Mouse (Mus musculus) forebrain, embryonic 11.5 days (tissue): ENCODE results near the gene Trrap. TPM values are rescaled to one million over a fixed set of nuclear protein-coding genes. Genes with fewer than 3 reads are reported as not detected.

Source experiments
- ATAC-seq: fragments of 200-750 bp; cut with Nextera tagmentation; replicated peaks from 2 replicates; pipeline ENCODE4 v1.8.0; 2017; ENCODE audit warnings: moderate TSS enrichment; ENCODE audit not compliant: low FRiP score
- DNase-seq: peaks from one replicate; pipeline ENCODE4 v3.0.0-alpha.2; 2017; ENCODE audit warnings: low spot score
- H3K27ac ChIP-seq: fragments of 300-500 bp; sonication (generic); 2 replicates; pipeline ENCODE4 v1.5.1; 2014; ENCODE audit warnings: low read depth, low read length
- H3K27me3 ChIP-seq: fragments of 300-500 bp; sonication (generic); 2 replicates; pipeline ENCODE4 v1.6.1; 2014; ENCODE audit warnings: mild to moderate bottlenecking, low read length, mixed read lengths; ENCODE audit not compliant: control insufficient read depth, insufficient read depth
- H3K36me3 ChIP-seq: fragments of 300-500 bp; sonication (generic); 2 replicates; pipeline ENCODE4 v1.6.1; 2014; ENCODE audit warnings: mild to moderate bottlenecking, low read length, moderate library complexity, mixed read lengths; ENCODE audit not compliant: control insufficient read depth, insufficient read depth
- H3K4me1 ChIP-seq: fragments of 300-500 bp; sonication (generic); replicated peaks from 2 replicates; pipeline ENCODE4 v1.6.1; 2014; ENCODE audit warnings: low read length, mixed read lengths; ENCODE audit not compliant: control insufficient read depth, insufficient read depth
- H3K4me2 ChIP-seq: fragments of 300-500 bp; sonication (generic); 2 replicates; pipeline ENCODE4 v1.6.1; 2014; ENCODE audit warnings: low read depth, mild to moderate bottlenecking, low read length, moderate library complexity, mixed read lengths; ENCODE audit not compliant: severe bottlenecking
- H3K4me3 ChIP-seq: fragments of 300-500 bp; sonication (generic); 2 replicates; pipeline ENCODE4 v1.5.1; 2014; ENCODE audit warnings: low read depth, low read length
- H3K9ac ChIP-seq: fragments of 300-500 bp; sonication (generic); 2 replicates; pipeline ENCODE4 v1.6.1; 2014; ENCODE audit warnings: low read length
- H3K9me3 ChIP-seq: fragments of 300-500 bp; sonication (generic); 2 replicates; pipeline ENCODE4 v1.6.1; 2016; ENCODE audit warnings: low read length, mixed read lengths; ENCODE audit not compliant: control insufficient read depth
- WGBS: fragments of 180-500 bp; shearing (Covaris S2); extraction: QIAGEN DNeasy Blood & Tissue Kit; methylation state at CpG from one replicate; pipeline ENCODE4 v1.1.7; 2014; 5-methylcytosine and 5-hydroxymethylcytosine counted together
- polyA plus RNA-seq: library from polyadenylated mRNA; unstranded; fragments of >200 nt; fragmentation: Nextera tagmentation; extraction: Ambion mirVana; gene quantifications from 2 replicates; pipeline ENCODE4 v1.2.1, GENCODE M21; 2014

Gene Trrap
- polyA plus RNA-seq, 1 experiment from 2014 or later = 137 TPM

DNA sequence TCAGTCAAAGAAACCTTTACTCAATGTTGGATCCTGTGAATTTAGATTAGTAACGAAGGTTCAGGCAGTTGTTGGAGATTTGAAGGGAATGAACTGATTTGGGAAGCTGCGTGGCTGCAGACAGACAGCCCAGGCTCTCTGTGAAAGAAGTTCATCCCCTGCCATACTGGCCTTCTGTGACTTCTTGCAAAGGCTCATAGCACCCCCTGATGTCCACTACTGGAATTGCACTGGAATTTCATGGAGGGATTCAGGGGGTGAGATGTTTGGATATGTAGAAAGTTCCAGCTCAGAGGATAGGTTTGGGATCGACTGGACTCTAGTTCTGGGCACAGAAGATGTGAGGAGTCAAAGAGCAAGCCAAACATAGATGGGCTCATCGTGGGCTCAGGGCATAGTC, 33.6 kb upstream of the Trrap start:
- Histone ChIP-seq H3K4me1 (no peaks in the 10 kb centered on the region), H3K36me3 (no peaks in the 10 kb centered on the region), H3K9me3 (no peaks in the 10 kb centered on the region), H3K27ac (no peak overlapping the region), H3K4me3 (no peak overlapping the region), H3K9ac (no peak overlapping the region), H3K4me2 (no peak overlapping the region), H3K27me3 (0 out of 2 replicates have a peak, but pooled peaks cover 2% of the 10 kb centered on the region)
- ATAC-seq (no peak), DNase-seq (peak; percentile 88)
- 27% methylated on average over 4 of the region's 4 CpGs for WGBS

DNA sequence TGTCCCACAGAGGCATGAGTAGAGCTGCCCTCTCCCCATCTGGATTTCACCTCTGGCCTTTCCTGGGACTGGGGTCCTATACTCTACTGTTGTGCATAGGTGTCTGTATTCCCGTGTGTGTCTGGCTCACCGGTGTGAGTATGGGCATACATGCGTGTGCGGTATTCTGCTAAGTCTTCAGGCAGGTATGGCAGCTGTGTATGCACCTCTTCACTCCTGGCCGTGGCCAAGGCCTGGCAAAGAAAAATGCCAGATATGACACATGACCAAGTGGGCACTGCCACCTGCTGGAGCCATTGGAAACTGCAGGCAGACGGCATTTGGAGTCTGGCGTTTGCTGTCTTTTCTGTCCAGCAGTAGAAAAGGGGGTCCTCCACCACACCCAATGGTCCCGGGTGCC, 32.6 kb upstream of the Trrap start:
- no peaks in the 10 kb centered on the region for H3K4me1 ChIP-seq
- DNase-seq = peak; percentile 89
- no peaks in the 10 kb centered on the region for H3K36me3 ChIP-seq
- no peak overlapping the region for H3K4me3 ChIP-seq
- no peak overlapping the region for H3K9ac ChIP-seq
- H3K27me3 ChIP-seq = no peaks in the 10 kb centered on the region
- ATAC-seq = peak; percentile 44; the same call in 1 of the 2 replicates
- H3K4me2 ChIP-seq = no peak overlapping the region
- H3K27ac ChIP-seq = no peak overlapping the region
- H3K9me3 ChIP-seq = no peaks in the 10 kb centered on the region
- WGBS = 33% methylated on average over 8 of the region's 8 CpGs

DNA sequence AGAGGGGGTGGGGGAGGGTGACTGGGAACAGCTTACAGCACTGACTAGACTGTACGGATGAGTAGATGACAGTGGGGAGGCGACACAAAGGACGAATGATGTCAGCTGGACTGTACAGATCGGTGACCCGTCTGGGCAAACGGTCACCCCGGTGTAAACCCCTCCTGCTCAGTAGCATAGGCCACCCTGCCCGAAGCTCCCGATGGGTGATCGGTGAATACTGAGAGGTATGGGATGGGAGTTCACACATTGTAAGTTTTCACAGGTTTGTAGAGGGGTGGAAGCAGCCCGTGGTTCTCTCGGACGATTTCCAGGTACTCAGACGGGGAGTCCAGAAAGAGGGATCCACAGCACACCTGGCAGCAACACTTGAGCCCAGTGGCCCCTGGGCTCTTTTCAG, 30.4 kb upstream of the Trrap start:
- Histone ChIP-seq H3K27me3 (no peaks in the 10 kb centered on the region), H3K27ac (no peak overlapping the region), H3K36me3 (no peaks in the 10 kb centered on the region), H3K9ac (no peak overlapping the region), H3K4me1 (no peaks in the 10 kb centered on the region), H3K9me3 (no peaks in the 10 kb centered on the region), H3K4me2 (no peak overlapping the region), H3K4me3 (no peak overlapping the region)
- 96% methylated on average over 14 of the region's 14 CpGs for WGBS
- no peak for ATAC-seq
- no peak for DNase-seq

DNA sequence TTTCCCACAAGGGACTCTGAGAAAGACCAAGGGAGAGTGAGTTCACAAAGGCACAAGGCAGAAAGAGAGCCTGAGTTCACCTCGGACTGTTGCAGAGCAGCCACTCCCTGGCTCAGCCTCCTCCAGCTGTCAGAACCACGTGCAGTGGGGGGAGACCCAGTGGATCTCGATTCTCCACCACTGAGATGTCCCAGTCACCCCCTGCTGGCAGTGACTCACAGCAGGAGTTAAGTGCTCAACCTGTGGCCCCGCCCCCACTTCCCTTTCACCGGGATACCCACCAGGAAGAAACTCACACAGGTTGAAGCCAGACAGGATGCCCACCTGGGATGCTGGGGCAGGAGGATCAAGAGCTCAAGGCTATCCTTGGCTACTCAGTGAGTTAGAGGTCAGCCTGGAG, 15.1 kb upstream of the Trrap start:
- H3K4me2 ChIP-seq = no peak overlapping the region
- no peak for DNase-seq
- no peak for ATAC-seq
- no peak overlapping the region for H3K27ac ChIP-seq
- H3K9ac ChIP-seq = no peak overlapping the region
- H3K27me3 ChIP-seq = no peaks in the 10 kb centered on the region
- H3K4me3 ChIP-seq = no peak overlapping the region
- no peaks in the 10 kb centered on the region for H3K36me3 ChIP-seq
- 18% methylated on average over 5 of the region's 5 CpGs for WGBS
- no peaks in the 10 kb centered on the region for H3K9me3 ChIP-seq
- no peaks in the 10 kb centered on the region for H3K4me1 ChIP-seq

DNA sequence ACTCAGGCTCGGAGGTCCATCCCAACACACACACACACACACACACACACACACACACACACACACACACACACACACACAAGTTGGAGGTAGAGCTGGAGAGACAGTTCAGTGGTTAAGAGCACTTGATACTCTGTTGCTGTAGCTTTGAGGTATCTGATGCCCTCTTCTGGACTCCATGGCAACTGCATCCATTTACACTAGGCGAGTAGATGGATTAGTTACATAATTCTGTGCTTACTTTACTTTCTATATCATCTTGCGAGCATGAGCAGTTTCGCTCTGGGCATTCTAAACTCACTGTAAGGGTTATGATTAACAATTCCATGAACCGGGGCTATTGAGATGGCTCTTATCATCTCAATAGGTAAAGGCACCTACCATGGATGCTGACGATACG, 14.5 kb upstream of the Trrap start:
- H3K4me3 ChIP-seq = no peak overlapping the region
- H3K36me3 ChIP-seq = no peaks in the 10 kb centered on the region
- 77% methylated on average over 7 of the region's 7 CpGs for WGBS
- H3K4me2 ChIP-seq = no peak overlapping the region
- H3K9ac ChIP-seq = no peak overlapping the region
- H3K9me3 ChIP-seq = no peaks in the 10 kb centered on the region
- DNase-seq (no peak), ATAC-seq (no peak)
- H3K4me1 ChIP-seq = no peaks in the 10 kb centered on the region
- H3K27me3 ChIP-seq = no peaks in the 10 kb centered on the region
- no peak overlapping the region for H3K27ac ChIP-seq

DNA sequence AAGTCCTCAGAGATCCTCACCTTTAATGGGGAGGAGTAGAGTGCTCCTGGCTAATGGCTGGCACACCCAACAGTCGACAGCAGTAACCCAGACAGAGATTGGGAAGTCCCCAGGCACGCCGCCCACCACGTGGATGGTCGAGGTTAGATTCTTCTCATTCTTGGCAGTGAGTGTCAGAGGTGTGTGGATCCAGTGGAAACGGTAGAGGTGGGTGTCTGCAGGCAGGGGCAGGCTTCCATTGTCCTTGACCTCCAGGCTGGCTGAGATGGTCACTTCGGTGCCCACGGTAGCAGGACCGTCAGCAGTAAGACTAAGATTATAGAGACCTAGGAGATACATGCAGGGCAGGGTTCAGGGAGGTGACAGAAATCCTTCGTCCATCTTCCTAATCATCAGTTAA, 12.3 kb upstream of the Trrap start:
- ATAC-seq (no peak), DNase-seq (no peak)
- H3K4me3 ChIP-seq = no peak overlapping the region

DNA sequence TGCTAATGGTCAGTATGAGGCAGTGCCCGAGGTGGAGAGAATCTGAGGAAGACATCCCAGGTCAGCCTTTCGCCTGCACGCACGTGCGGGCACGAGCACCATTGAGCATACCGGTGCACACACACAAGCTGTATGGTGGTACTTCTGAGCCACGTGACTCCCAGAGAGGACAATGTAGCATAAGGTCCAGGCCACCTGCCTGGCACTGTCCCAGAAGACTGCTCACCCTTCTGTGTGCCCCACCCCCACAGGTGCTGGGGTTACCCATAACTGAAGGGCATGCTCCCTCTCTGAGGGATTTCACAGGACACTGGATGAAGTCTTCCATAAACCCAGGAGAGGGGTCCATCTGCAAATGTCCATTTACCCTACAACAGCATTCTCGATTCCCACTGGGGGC, 10.1 kb upstream of the Trrap start:
- DNase-seq (no peak), ATAC-seq (no peak)
- peaks cover 4% of the 10 kb centered on the region; the same call in 1 of the 2 replicates for H3K4me1 ChIP-seq
- 90% methylated on average over 9 of the region's 9 CpGs for WGBS
- no peaks in the 10 kb centered on the region for H3K9me3 ChIP-seq
- peaks cover 10% of the 10 kb centered on the region for H3K27me3 ChIP-seq
- H3K36me3 ChIP-seq = no peaks in the 10 kb centered on the region
- H3K4me3 ChIP-seq = no peak overlapping the region
- H3K27ac ChIP-seq = no peak overlapping the region
- no peak overlapping the region for H3K9ac ChIP-seq
- H3K4me2 ChIP-seq = no peak overlapping the region

More for the DNA sequence above, 12.3 kb upstream of the Trrap start:
- no peak overlapping the region for H3K4me2 ChIP-seq
- WGBS = 87% methylated on average over 10 of the region's 10 CpGs
- H3K9ac ChIP-seq = no peak overlapping the region
- no peaks in the 10 kb centered on the region for H3K36me3 ChIP-seq
- H3K4me1 ChIP-seq = no peaks in the 10 kb centered on the region; the same call in 1 of the 2 replicates
- no peak overlapping the region for H3K27ac ChIP-seq
- H3K27me3 ChIP-seq = no peaks in the 10 kb centered on the region
- H3K9me3 ChIP-seq = no peaks in the 10 kb centered on the region

DNA sequence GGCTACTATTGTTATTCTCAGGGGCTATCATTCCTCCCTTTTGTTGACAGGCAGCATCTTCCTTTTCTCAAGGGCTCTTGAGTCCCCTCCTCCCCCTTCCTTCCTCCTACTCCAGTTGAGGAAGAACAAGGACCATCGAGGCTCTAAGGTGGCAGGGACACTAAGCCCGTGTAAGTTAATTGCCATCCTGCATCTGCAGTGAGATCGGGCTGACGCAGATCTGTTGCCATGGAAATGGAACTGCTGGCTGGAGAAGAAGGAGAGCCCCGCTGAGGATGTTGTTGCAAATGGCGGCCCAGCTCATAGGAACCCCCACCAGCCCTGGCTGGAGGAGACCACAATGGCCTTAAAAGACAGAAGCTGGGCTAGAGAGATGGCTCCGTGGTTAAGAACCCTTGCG, 9.1 kb upstream of the Trrap start:
- Histone ChIP-seq H3K9me3 (no peaks in the 10 kb centered on the region), H3K4me1 (peaks cover 4% of the 10 kb centered on the region; the same call in 1 of the 2 replicates), H3K4me3 (no peak overlapping the region), H3K9ac (no peak overlapping the region), H3K4me2 (peak overlapping the region; percentile 19; the same call in 1 of the 2 replicates), H3K36me3 (no peaks in the 10 kb centered on the region), H3K27ac (no peak overlapping the region), H3K27me3 (peaks cover 12% of the 10 kb centered on the region)
- WGBS = 7% methylated on average over 8 of the region's 8 CpGs
- peak; percentile 58 for ATAC-seq
- DNase-seq = peak; percentile 66

DNA sequence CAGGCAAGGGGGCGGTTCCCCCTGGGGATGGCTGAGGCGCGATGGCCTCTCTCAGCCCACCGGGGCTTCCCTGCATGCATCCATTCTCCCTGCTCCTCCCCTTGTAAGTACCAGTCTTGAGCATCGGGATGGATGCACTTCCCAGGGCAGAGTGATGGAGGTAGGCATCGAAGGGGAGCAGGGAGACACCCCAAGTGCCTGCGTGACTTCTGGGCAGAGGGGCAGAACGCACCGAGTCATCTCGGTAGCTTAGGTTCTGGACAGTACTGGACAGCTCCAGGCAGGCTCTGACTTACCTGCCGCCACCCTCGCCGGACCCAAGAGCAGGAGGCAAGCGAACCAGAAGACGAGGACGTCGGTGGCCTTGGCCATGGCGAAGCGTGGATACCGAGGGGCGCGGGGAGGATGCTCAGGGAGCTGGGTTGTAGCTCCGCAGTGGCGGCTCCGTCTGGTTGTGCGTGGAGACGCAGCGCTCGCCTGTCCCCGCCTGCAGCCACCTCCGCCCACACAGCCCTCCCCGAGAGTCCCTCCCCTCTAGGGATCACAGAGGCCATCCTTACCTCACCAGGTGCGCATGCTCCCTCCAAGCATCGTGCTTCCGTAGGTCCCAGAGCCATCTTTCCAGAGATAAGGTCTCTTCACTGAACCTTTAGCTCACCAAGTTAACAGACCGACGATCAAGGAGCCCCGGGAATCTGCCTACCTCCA, 6.2 kb upstream of the Trrap start, which contains the start of gene Tmem130:
Tmem130 (minus strand) TSS at position 658 of the 708 bp plus-strand sequence.
- Histone ChIP-seq H3K27ac (no peak within 1 kb of the TSS; the same call in 1 of the 2 replicates), H3K9ac (peak within 1 kb of the TSS; percentile 41), H3K4me2 (peak within 1 kb of the TSS; percentile 65), H3K4me1 (peaks cover 4% of the 10 kb centered on the region; the same call in 1 of the 2 replicates), H3K4me3 (peak within 1 kb of the TSS; percentile 30), H3K36me3 (no peaks in the 10 kb centered on the region), H3K27me3 (peaks cover 12% of the 10 kb centered on the region), H3K9me3 (no peaks in the 10 kb centered on the region)
- WGBS = 1% methylated on average over 38 of the region's 38 CpGs
- peak; percentile 63 for DNase-seq
- peak; percentile 76 for ATAC-seq
